Mouse (Mus musculus): ENCODE measurements at regions not wholly inside any gene's neighbourhood (a gene's known extent, or its start where the extent isn't known, plus 50 kb on each side); places are given as distances from the start of the nearest gene placed in this dataset.

- DNase-seq (ENCODE audit: low spot score), result no peak
- no peak for ATAC-seq (ENCODE audit: insufficient number of reproducible peaks, low FRiP score, low TSS enrichment, low read depth)
- 94% methylated on average over 1 of the region's 1 CpGs for WGBS
Measured at GRCm38 (mm10) chr1:73528623-73529022, 512.9 kb upstream of the Tnp1 start.

GRCm38 (mm10) chr1:73516441-73516840 is 500.7 kb upstream of the Tnp1 start:
- no peak overlapping the region for H3K4me2 ChIP-seq (ENCODE audit: low read depth, severe bottlenecking)
- H3K9me3 ChIP-seq (ENCODE audit: control insufficient read depth, low read length), result no peaks in the 10 kb centered on the region
- H3K9ac ChIP-seq (ENCODE audit: low read length), result no peak overlapping the region
- H3K36me3 ChIP-seq (ENCODE audit: control insufficient read depth, insufficient read depth, low read length), result no peaks in the 10 kb centered on the region
- no peaks in the 10 kb centered on the region for H3K4me1 ChIP-seq (ENCODE audit: control insufficient read depth, insufficient read depth, low read length)
- H3K4me3 ChIP-seq (ENCODE audit: low read depth, low read length), result no peak overlapping the region
- no peaks in the 10 kb centered on the region for H3K27me3 ChIP-seq (ENCODE audit: control insufficient read depth, insufficient read depth, low read length)
- no peak for DNase-seq (ENCODE audit: low spot score)
- WGBS, result 84% methylated on average over 8 of the region's 8 CpGs
- no peak for ATAC-seq (ENCODE audit: insufficient number of reproducible peaks, low FRiP score, low TSS enrichment, low read depth)
- no peak overlapping the region for H3K27ac ChIP-seq (replicated peaks; ENCODE audit: low read depth, low read length)

More at GRCm38 (mm10) chr1:73528623-73529022, 512.9 kb upstream of the Tnp1 start:
- Histone ChIP-seq H3K4me1 (ENCODE audit: control insufficient read depth, insufficient read depth, low read length) (no peaks in the 10 kb centered on the region), H3K4me3 (ENCODE audit: low read depth, low read length) (no peak overlapping the region), H3K4me2 (ENCODE audit: low read depth, severe bottlenecking) (no peak overlapping the region), H3K9me3 (ENCODE audit: control insufficient read depth, low read length) (no peaks in the 10 kb centered on the region), H3K9ac (ENCODE audit: low read length) (no peak overlapping the region), H3K27ac (replicated peaks; ENCODE audit: low read depth, low read length) (no peak overlapping the region), H3K27me3 (ENCODE audit: control insufficient read depth, insufficient read depth, low read length) (no peaks in the 10 kb centered on the region), H3K36me3 (ENCODE audit: control insufficient read depth, insufficient read depth, low read length) (no peaks in the 10 kb centered on the region)

- DNase-seq (ENCODE audit: low spot score) (no peak), ATAC-seq (ENCODE audit: insufficient number of reproducible peaks, low FRiP score, low TSS enrichment, low read depth) (no peak)
Measured at GRCm38 (mm10) chr1:73515781-73516180, 500.1 kb upstream of the Tnp1 start.

GRCm38 (mm10) chr1:73513822-73514221 is 498.1 kb upstream of the Tnp1 start:
- Histone ChIP-seq H3K9ac (ENCODE audit: low read length) (no peak overlapping the region), H3K27ac (replicated peaks; ENCODE audit: low read depth, low read length) (no peak overlapping the region), H3K27me3 (ENCODE audit: control insufficient read depth, insufficient read depth, low read length) (no peaks in the 10 kb centered on the region), H3K9me3 (ENCODE audit: control insufficient read depth, low read length) (no peaks in the 10 kb centered on the region), H3K36me3 (ENCODE audit: control insufficient read depth, insufficient read depth, low read length) (no peaks in the 10 kb centered on the region), H3K4me3 (ENCODE audit: low read depth, low read length) (no peak overlapping the region), H3K4me2 (ENCODE audit: low read depth, severe bottlenecking) (no peak overlapping the region), H3K4me1 (ENCODE audit: control insufficient read depth, insufficient read depth, low read length) (no peaks in the 10 kb centered on the region)
- DNase-seq (ENCODE audit: low spot score), result no peak
- ATAC-seq (ENCODE audit: insufficient number of reproducible peaks, low FRiP score, low TSS enrichment, low read depth), result no peak
- WGBS, result 72% methylated on average over 5 of the region's 5 CpGs

More at GRCm38 (mm10) chr1:73515781-73516180, 500.1 kb upstream of the Tnp1 start:
- Histone ChIP-seq H3K9ac (ENCODE audit: low read length) (no peak overlapping the region), H3K9me3 (ENCODE audit: control insufficient read depth, low read length) (no peaks in the 10 kb centered on the region), H3K4me1 (ENCODE audit: control insufficient read depth, insufficient read depth, low read length) (no peaks in the 10 kb centered on the region), H3K4me2 (ENCODE audit: low read depth, severe bottlenecking) (no peak overlapping the region), H3K27ac (replicated peaks; ENCODE audit: low read depth, low read length) (no peak overlapping the region), H3K36me3 (ENCODE audit: control insufficient read depth, insufficient read depth, low read length) (no peaks in the 10 kb centered on the region), H3K4me3 (ENCODE audit: low read depth, low read length) (no peak overlapping the region), H3K27me3 (ENCODE audit: control insufficient read depth, insufficient read depth, low read length) (no peaks in the 10 kb centered on the region)
- 88% methylated on average over 5 of the region's 5 CpGs for WGBS

GRCm38 (mm10) chr1:73512836-73513235 is 497.1 kb upstream of the Tnp1 start:
- no peak overlapping the region for H3K27ac ChIP-seq (replicated peaks; ENCODE audit: low read depth, low read length)
- no peaks in the 10 kb centered on the region for H3K27me3 ChIP-seq (ENCODE audit: control insufficient read depth, insufficient read depth, low read length)
- H3K9me3 ChIP-seq (ENCODE audit: control insufficient read depth, low read length), result no peaks in the 10 kb centered on the region
- H3K4me3 ChIP-seq (ENCODE audit: low read depth, low read length), result no peak overlapping the region
- H3K4me1 ChIP-seq (ENCODE audit: control insufficient read depth, insufficient read depth, low read length), result no peaks in the 10 kb centered on the region
- WGBS, result 93% methylated on average over 2 of the region's 2 CpGs
- H3K9ac ChIP-seq (ENCODE audit: low read length), result no peak overlapping the region
- ATAC-seq (ENCODE audit: insufficient number of reproducible peaks, low FRiP score, low TSS enrichment, low read depth) (no peak), DNase-seq (ENCODE audit: low spot score) (no peak)
- H3K36me3 ChIP-seq (ENCODE audit: control insufficient read depth, insufficient read depth, low read length), result no peaks in the 10 kb centered on the region
- H3K4me2 ChIP-seq (ENCODE audit: low read depth, severe bottlenecking), result no peak overlapping the region

GRCm38 (mm10) chr1:73507071-73507754 is 491.5 kb upstream of the Tnp1 start:
- H3K27ac ChIP-seq (replicated peaks; ENCODE audit: low read depth, low read length), result no peak overlapping the region
- H3K27me3 ChIP-seq (ENCODE audit: control insufficient read depth, insufficient read depth, low read length), result no peaks in the 10 kb centered on the region
- DNase-seq (ENCODE audit: low spot score), result no peak
- no peak overlapping the region for H3K4me2 ChIP-seq (ENCODE audit: low read depth, severe bottlenecking)
- H3K4me1 ChIP-seq (ENCODE audit: control insufficient read depth, insufficient read depth, low read length), result no peaks in the 10 kb centered on the region
- H3K36me3 ChIP-seq (ENCODE audit: control insufficient read depth, insufficient read depth, low read length), result no peaks in the 10 kb centered on the region
- H3K9me3 ChIP-seq (ENCODE audit: control insufficient read depth, low read length), result no peaks in the 10 kb centered on the region
- no peak overlapping the region for H3K4me3 ChIP-seq (ENCODE audit: low read depth, low read length)
- H3K9ac ChIP-seq (ENCODE audit: low read length), result no peak overlapping the region
- ATAC-seq (ENCODE audit: insufficient number of reproducible peaks, low FRiP score, low TSS enrichment, low read depth), result no peak
- WGBS, result 53% methylated on average over 10 of the region's 10 CpGs

- H3K9ac ChIP-seq (ENCODE audit: low read length), result no peak overlapping the region
- no peaks in the 10 kb centered on the region for H3K36me3 ChIP-seq (ENCODE audit: control insufficient read depth, insufficient read depth, low read length)
- H3K4me3 ChIP-seq (ENCODE audit: low read depth, low read length), result no peak overlapping the region
- ATAC-seq (ENCODE audit: insufficient number of reproducible peaks, low FRiP score, low TSS enrichment, low read depth) (no peak), DNase-seq (ENCODE audit: low spot score) (no peak)
- 83% methylated on average over 4 of the region's 4 CpGs for WGBS
- H3K27me3 ChIP-seq (ENCODE audit: control insufficient read depth, insufficient read depth, low read length), result no peaks in the 10 kb centered on the region
- H3K4me2 ChIP-seq (ENCODE audit: low read depth, severe bottlenecking), result no peak overlapping the region
- H3K9me3 ChIP-seq (ENCODE audit: control insufficient read depth, low read length), result no peaks in the 10 kb centered on the region
- H3K27ac ChIP-seq (replicated peaks; ENCODE audit: low read depth, low read length), result no peak overlapping the region
- no peaks in the 10 kb centered on the region for H3K4me1 ChIP-seq (ENCODE audit: control insufficient read depth, insufficient read depth, low read length)
Measured at GRCm38 (mm10) chr1:73503611-73504010, 487.9 kb upstream of the Tnp1 start.

GRCm38 (mm10) chr1:73500671-73501070 is 485.0 kb upstream of the Tnp1 start:
- Histone ChIP-seq H3K4me1 (ENCODE audit: control insufficient read depth, insufficient read depth, low read length) (no peaks in the 10 kb centered on the region), H3K9ac (ENCODE audit: low read length) (no peak overlapping the region), H3K27me3 (ENCODE audit: control insufficient read depth, insufficient read depth, low read length) (no peaks in the 10 kb centered on the region), H3K9me3 (ENCODE audit: control insufficient read depth, low read length) (no peaks in the 10 kb centered on the region), H3K4me2 (ENCODE audit: low read depth, severe bottlenecking) (no peak overlapping the region), H3K4me3 (ENCODE audit: low read depth, low read length) (no peak overlapping the region), H3K27ac (replicated peaks; ENCODE audit: low read depth, low read length) (no peak overlapping the region), H3K36me3 (ENCODE audit: control insufficient read depth, insufficient read depth, low read length) (no peaks in the 10 kb centered on the region)
- DNase-seq (ENCODE audit: low spot score) (no peak), ATAC-seq (ENCODE audit: insufficient number of reproducible peaks, low FRiP score, low TSS enrichment, low read depth) (no peak)
- WGBS, result 86% methylated on average over 3 of the region's 3 CpGs

Measured in limb, embryonic 11.5 days (tissue).